Mouse (Mus musculus) heart, postnatal 25 days (tissue): ENCODE data around the gene Efcab14. TPM values are rescaled to one million over a fixed set of nuclear protein-coding genes. Genes with fewer than 3 reads are reported as not detected.

ENCODE experiments used
- DNase-seq: peaks from one replicate; pipeline ENCODE4 v3.0.0; 2022; ENCODE audit warnings: low spot score
- intact Hi-C: fragments of 180-260 bp; cut with DNase I; formaldehyde crosslinking; loops from one replicate; pipeline ENCODE4 v1.15.1; 2025
- total RNA-seq, 2 experiments: library from RNA; stranded (reverse); gene quantifications; 2 replicates each; pipeline ENCODE4 v1.2.3; 2021

Gene Efcab14
- 10 to 100 TPM; 33.4 to 37.0 TPM for total RNA-seq

DNA sequence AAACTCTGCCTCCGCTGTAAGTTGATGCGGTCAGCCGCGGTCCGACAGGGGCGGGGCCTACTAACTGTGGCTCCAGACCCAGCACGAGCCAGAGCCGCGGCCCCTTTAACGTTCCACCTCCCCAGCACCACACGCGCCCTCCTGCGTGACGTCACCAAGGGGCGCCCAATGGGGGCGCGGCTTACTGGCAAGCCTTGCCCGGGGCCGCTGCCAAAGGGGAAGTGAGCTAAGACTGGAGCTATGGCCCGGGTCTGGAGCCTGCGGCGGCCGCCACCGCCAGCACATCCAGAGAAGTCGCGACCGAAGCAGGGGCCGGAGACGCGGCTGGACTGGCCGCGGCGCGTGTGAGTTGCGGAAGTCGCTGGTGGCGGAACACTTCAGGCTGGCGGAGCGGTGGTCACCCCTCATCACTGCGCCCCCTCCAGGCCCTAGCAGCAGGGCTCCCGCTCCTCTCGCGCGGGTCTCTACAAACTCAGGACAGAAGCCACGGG, at the start of gene Efcab14:
TSS of gene Efcab14 (plus strand) at position 194 of the 491 bp plus-strand sequence.
- intact Hi-C loops = loop anchor here (5.0 kb wide), 3 partner anchors 50 to 105 kb away; partner anchors contain the start of gene Mob3c
- DNase-seq = peak; percentile 98

DNA sequence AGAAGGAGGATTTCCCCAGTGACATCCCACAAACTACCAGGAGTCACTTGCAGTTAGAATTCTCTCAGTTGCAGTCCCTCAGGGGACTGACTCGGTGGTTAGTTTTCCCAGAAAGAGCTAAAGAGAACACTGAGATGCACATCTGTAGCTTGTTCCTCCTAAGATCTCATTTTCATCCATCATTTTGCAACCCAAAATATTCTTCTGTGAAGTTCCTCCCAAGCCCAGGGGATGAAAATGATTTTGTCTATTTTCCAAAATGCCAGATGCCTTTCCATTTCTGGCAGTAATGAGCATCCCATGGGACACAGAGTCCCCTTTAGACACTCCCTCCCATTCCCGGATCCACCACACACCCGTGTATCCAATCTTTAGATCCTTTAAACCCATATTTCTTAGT, 36.1 kb upstream of the Efcab14 start:
- DNase-seq = no peak
- intact Hi-C loops = no loop called here

DNA sequence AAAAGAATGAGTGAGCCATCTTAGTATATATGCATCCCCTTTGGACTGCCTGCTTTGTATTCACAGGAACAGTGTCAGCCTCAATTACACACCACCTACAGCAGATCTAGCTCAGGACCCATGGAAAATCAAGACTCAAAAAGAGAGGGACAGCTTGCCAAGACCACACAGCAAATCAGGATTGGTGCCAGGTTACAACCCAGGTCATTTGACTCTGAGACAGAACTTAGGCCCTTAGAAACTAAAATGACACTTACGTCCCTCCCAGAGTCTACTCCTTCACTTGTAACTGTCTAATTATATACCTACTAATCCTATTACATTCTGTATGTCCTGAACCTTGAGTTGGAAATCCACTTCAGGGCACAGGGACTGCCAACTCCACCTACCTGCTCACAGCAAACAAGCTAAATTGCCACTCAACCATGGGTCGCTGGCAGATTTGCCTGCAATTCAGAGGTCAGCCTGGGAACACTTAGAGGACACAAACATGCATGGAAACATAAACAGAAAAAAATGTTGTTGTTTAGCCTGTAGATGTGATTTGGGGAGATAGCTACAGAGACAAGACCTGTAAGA, 33.5 kb upstream of the Efcab14 start:
- no peak for DNase-seq
- intact Hi-C loops = no loop called here

- no peak for DNase-seq
- intact Hi-C loops = loop anchor here (2.0 kb wide), 1 partner anchor 52 kb away; no protein-coding TSS in a partner anchor
These were observed 28.5 kb upstream of the Efcab14 start for GRCm38 (mm10) chr4:115708974-115709593.

DNA sequence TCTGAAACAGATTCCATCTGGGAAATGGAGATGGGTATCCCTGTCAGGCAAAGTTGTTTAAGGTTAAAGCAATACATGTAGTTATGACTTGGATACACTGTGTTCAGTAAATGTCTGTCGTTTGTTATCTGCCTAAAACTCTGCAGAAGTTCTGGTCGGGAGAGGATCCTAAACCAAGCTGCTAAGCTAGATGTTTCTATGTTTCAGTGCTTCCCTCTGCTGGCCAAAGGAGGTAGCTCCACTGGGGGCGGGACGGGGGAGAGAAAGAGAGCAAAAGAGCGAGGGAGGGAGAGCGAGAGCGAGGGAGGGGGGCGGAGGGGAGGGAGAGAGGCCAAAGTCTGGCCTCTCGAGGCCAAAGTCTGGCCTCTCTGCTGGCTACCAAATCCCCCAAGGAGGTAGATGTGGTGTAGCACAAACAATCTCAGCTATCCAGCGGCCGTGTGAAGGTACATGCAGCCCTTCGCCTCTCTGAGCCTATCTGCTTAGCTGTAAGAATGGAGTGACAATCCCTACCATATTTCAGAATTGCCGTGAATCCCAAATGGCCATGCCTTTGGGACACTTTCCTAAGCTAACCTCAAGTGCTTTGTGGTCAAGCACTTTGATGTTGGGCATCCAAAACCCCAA, 27.6 kb upstream of the Efcab14 start:
- intact Hi-C loops = loop anchor here (1.0 to 2.0 kb wide), 2 partner anchors 53 to 235 kb away; no protein-coding TSS in a partner anchor
- peak; percentile 58 for DNase-seq

GRCm38 (mm10) chr4:115728721-115729120, 8.8 kb upstream of the Efcab14 start:
- intact Hi-C loops = no loop called here
- no peak for DNase-seq

- DNase-seq = no peak
- intact Hi-C loops = loop anchor here (1.0 to 5.0 kb wide), 3 partner anchors 171 to 249 kb away; no protein-coding TSS in a partner anchor
These were observed 5.8 kb upstream of the Efcab14 start for GRCm38 (mm10) chr4:115731588-115732222.

DNA sequence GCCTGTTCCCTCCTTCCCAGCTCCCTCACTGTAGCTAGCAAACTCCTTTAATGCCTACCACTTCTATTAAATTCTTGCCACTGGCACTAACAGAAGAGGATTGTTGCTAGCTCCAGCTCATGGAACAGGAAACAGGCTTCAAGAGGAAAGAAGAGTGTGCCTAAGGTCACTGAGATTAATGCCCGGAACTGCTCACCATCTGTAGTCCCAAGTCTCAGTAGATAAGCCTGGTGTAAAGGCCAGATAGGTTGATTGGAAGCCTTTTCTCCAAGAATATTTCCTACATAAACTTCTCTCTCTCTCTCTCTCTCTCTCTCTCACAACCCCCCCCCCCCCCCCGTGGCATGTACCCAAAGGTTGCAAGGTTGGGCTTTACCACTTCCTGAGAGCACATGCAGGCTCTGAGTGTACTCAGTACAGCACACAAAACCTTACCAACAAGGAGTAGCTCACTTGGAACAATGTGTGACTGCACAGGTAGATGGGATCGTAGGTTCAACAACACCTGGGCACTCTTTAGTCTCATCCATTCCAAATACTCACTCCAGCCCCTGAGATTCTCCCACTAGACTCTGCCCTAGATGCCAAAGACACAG, 5.2 kb upstream of the Efcab14 start:
- DNase-seq = no peak
- intact Hi-C loops = loop anchor here (1.0 to 5.0 kb wide), 2 partner anchors 170 to 220 kb away; no protein-coding TSS in a partner anchor

DNA sequence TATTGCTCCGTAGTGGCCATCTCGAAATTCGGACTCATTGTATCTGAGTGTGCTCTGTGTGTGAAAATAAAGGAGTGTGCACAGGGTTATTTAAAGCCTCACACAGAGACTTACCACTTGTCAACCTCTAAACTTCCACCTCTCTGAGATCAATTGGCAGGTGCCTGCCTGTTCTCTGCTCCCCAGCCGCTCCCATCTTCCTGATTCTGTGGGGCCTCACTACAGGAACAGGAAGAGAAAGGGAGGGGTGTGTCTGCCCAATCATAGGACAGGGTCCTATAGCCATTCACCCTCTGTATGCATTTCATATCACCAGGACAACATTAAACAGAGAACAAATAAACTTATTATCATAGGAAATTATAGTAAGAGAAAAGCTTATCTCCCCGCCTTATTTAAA, 3.8 kb upstream of the Efcab14 start:
- intact Hi-C loops = loop anchor here (5.0 kb wide), 1 partner anchor 169 kb away; no protein-coding TSS in a partner anchor
- DNase-seq = no peak

DNA sequence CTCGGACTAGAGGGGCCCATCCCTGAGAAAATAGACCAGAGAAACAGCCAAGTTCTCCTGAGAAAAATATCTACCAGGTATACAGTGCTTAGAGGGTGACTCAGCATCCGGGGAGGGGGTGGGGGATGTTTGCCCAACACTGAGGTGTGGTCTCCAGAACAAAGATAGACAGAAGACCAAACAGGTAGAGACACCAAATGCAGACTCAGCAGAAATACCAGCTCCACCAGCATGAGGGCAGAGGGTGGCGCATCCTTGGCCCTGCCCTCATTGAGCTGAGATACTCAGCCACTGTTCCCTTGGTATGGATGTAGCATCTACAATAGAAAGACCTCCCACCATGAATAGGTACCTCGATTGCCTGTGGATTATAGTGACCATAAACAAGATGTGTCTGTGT, 2.7 kb upstream of the Efcab14 start:
- DNase-seq = no peak
- intact Hi-C loops = loop anchor here (5.0 kb wide), 4 partner anchors 52 to 167 kb away; partner anchors contain the start of gene Mob3c

DNA sequence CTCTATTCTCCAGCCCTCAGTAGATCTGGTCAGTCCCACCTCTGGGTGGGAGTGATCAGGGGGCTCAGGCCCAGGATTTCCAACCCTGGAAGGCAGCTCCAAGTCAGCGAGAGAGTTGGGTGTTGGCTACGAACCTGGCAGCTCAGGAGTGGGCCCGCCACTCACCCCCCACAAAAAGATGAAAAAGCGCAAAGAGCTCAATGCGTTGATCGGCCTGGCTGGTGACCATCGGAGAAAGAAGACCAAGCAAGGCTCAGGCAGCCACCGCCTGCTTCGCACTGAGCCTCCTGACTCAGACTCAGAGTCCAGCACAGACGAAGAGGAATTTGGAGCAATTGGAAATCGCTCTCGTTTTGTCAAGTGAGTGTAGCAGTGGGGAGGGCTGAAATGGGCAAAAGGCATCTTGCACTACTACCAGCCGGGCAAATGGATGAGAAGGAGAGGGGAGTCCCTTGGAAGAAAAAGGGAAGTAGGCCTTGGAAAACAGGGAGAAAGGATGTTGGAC, 989 bp downstream of the Efcab14 start:
- no peak for DNase-seq
- intact Hi-C loops = loop anchor here (5.0 kb wide), 3 partner anchors 49 to 104 kb away; partner anchors contain the start of gene Mob3c

GRCm38 (mm10) chr4:115742658-115743057, 5.1 kb downstream of the Efcab14 start:
- intact Hi-C loops = no loop called here
- no peak for DNase-seq

GRCm38 (mm10) chr4:115743096-115743495, 5.6 kb downstream of the Efcab14 start:
- no peak for DNase-seq
- intact Hi-C loops = no loop called here

DNA sequence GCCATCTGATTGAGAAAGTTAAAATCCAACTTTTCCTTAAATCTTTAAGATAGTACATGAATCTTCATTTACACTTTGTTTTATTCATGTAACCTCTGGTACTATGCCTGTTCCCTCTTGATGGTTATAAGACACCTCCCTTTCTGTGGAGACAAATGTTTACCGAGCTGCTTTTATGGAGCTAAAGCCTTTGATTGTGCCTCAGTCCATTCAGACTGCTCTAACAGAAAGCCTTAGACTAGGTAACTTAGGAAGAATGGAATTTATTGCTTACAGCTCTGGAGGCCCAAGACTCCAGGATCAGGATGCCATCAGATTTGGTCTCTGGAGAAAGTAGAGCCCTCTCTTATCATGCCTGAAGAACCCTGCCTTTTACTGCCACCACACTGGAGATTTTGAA, 10.6 kb downstream of the Efcab14 start:
- DNase-seq = no peak
- intact Hi-C loops = no loop called here

GRCm38 (mm10) chr4:115749336-115749735, 11.8 kb downstream of the Efcab14 start:
- intact Hi-C loops = no loop called here
- DNase-seq = no peak

DNA sequence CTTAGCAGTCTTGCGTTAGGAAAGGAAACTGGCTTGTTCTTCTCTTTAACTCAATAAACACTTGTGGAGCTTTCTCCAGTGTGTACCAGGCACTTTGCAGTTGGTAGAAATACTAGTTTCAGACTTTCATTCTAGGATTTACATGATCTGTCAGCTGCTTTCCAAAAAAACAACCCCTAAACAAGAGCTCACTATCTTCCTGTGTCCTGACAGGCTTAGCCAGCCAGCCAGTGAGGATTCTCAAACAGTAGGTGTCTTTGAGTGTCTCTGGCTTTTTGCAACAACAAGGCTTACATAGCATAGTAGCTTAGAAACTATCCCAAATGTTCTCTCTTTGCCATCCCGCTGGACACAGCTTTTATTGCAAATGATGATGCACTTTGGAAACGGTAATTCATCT, 16.6 kb downstream of the Efcab14 start:
- intact Hi-C loops = no loop called here

GRCm38 (mm10) chr4:115754851-115755250, 17.3 kb downstream of the Efcab14 start:
- intact Hi-C loops = no loop called here
- DNase-seq = no peak

More for the DNA sequence above, 16.6 kb downstream of the Efcab14 start:
- no peak for DNase-seq

- intact Hi-C loops = no loop called here
- DNase-seq = no peak
These were observed 23.7 kb downstream of the Efcab14 start for GRCm38 (mm10) chr4:115761206-115761605.

- intact Hi-C loops = no loop called here
- DNase-seq = no peak
These were observed 27.0 kb downstream of the Efcab14 start for GRCm38 (mm10) chr4:115764581-115764980.
